Mouse (Mus musculus): ENCODE measurements at regions not wholly inside any gene's neighbourhood (a gene's known extent, or its start where the extent isn't known, plus 50 kb on each side); places are given as distances from the start of the nearest gene placed in this dataset.
A peak's percentile ranks its signal among the peaks of the same experiment; 100 is the strongest.

DNA sequence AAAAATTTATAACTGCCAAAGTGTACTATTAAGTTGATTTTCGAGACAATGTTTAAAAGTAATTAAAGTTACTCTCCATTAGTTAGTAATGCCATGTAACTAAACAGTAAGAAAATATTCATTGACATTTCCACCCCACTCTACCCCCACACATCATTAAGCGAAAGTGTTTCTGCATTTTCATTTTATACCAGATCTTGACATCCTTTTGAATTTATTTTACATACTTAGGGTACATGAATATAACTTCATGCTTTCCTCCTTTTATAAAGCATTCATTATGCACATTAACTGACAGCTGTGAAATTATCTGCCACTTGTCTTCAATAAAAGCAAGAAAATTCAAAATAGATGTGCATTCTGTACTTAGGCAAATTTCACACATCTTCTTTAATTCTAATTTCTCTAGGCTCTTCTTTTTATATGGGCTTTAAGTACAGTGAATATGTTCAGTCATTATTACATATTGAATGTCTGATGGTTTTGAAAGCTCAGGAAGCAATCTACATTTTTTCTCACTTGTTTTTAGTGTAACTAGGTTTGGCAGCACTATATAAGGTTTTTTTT, 526.5 kb downstream of the Epha5 start:
- H3K9me3 ChIP-seq (ENCODE audit: low read length) = no peaks in the 10 kb centered on the region
- no peaks in the 10 kb centered on the region for H3K4me1 ChIP-seq (ENCODE audit: insufficient read depth, low read length)
- no peak overlapping the region for H3K4me2 ChIP-seq (replicated peaks; ENCODE audit: low read depth, low read length)
- ATAC-seq (ENCODE audit: low FRiP score, low TSS enrichment) = no peak
- 72% methylated on average over 2 of the region's 2 CpGs for WGBS
- H3K27me3 ChIP-seq (ENCODE audit: insufficient read depth, low read length) = no peaks in the 10 kb centered on the region
- no peaks in the 10 kb centered on the region for H3K36me3 ChIP-seq (ENCODE audit: insufficient read depth, low read length)
- no peak overlapping the region for H3K9ac ChIP-seq (replicated peaks; ENCODE audit: low read length)
- no peak overlapping the region for H3K27ac ChIP-seq (ENCODE audit: low read length)
- H3K4me3 ChIP-seq (ENCODE audit: low read length) = no peak overlapping the region

DNA sequence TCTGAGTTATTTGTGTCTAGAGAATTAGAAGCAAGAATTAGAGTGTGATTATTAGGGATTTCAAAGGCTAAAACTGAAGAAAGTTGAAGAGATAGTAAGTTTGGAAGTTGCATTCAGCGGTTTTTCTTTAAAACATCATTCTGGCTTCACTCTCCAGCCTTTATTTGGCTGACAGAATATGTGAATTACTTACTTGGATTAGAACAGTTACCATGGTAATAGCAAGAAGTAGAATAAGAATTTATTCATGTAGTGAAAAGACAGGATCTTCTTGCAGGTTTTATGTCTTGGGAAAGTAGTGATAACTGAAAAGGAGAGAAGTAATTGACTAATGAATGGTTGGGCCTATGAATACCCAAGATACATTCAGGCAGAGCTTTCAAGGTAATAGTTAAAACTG, 517.1 kb upstream of the Tecrl start:
- WGBS = 81% methylated on average over 1 of the region's 1 CpGs
- no peak overlapping the region for H3K27ac ChIP-seq (ENCODE audit: low read length)
- no peak overlapping the region for H3K4me2 ChIP-seq (replicated peaks; ENCODE audit: low read depth, low read length)
- no peaks in the 10 kb centered on the region for H3K27me3 ChIP-seq (ENCODE audit: insufficient read depth, low read length)
- H3K36me3 ChIP-seq (ENCODE audit: insufficient read depth, low read length) = no peaks in the 10 kb centered on the region
- H3K9me3 ChIP-seq (ENCODE audit: low read length) = no peaks in the 10 kb centered on the region
- no peak overlapping the region for H3K4me3 ChIP-seq (ENCODE audit: low read length)
- H3K9ac ChIP-seq (replicated peaks; ENCODE audit: low read length) = no peak overlapping the region
- ATAC-seq (ENCODE audit: low FRiP score, low TSS enrichment) = no peak
- H3K4me1 ChIP-seq (ENCODE audit: insufficient read depth, low read length) = no peaks in the 10 kb centered on the region

DNA sequence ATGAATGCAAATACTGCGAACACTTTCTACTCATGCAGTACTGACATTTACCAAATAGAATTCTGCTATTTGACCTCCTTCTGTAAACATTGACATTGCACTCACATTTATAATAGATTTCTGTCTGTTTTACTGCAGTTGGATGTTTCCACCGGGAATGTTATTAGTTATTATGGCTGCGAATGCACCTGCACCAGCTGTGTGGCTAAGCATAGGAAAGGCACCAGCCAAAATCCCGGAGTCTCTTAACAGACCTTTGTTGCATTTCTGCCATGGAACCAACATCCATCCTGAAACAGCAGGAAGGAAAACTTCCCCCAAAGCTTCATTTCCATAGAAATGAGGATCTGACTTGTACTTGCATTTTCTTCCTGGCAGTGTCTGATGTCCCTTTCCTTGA, 513.4 kb upstream of the Tecrl start:
- no peak for ATAC-seq (ENCODE audit: low FRiP score, low TSS enrichment)
- no peaks in the 10 kb centered on the region for H3K36me3 ChIP-seq (ENCODE audit: insufficient read depth, low read length)
- 76% methylated on average over 4 of the region's 4 CpGs for WGBS
- no peak overlapping the region for H3K9ac ChIP-seq (replicated peaks; ENCODE audit: low read length)
- no peak overlapping the region for H3K27ac ChIP-seq (ENCODE audit: low read length)
- no peaks in the 10 kb centered on the region for H3K9me3 ChIP-seq (ENCODE audit: low read length)
- H3K4me1 ChIP-seq (ENCODE audit: insufficient read depth, low read length) = no peaks in the 10 kb centered on the region
- H3K4me3 ChIP-seq (ENCODE audit: low read length) = no peak overlapping the region
- no peak overlapping the region for H3K4me2 ChIP-seq (replicated peaks; ENCODE audit: low read depth, low read length)
- no peaks in the 10 kb centered on the region for H3K27me3 ChIP-seq (ENCODE audit: insufficient read depth, low read length)

DNA sequence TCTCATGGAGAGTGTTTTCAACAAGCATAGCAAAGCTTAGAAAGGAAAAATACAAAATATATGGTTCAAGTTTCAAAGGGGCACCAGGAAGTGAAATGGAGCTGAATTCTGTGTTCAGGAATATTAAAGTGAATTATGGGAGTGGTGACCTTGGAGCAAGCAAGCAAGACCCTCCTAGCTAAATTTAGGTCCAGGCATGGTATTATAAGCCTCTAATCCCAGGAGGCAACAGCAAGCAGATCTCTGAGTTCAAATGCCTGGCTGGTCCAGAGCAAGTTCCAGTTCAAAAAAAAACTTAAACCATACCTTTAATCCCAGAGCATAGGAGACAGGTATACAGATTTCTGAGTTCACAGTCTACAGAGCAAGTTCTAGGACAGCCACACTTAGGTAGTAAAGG, 506.7 kb upstream of the Tecrl start:
- H3K9me3 ChIP-seq (ENCODE audit: low read length) = no peaks in the 10 kb centered on the region
- H3K27me3 ChIP-seq (ENCODE audit: insufficient read depth, low read length) = no peaks in the 10 kb centered on the region
- ATAC-seq (ENCODE audit: low FRiP score, low TSS enrichment) = peak; percentile 57; the same call in 1 of the 2 replicates
- no peak overlapping the region for H3K27ac ChIP-seq (ENCODE audit: low read length)
- no peaks in the 10 kb centered on the region for H3K36me3 ChIP-seq (ENCODE audit: insufficient read depth, low read length)
- H3K9ac ChIP-seq (replicated peaks; ENCODE audit: low read length) = no peak overlapping the region
- no peak overlapping the region for H3K4me3 ChIP-seq (ENCODE audit: low read length)
- no peaks in the 10 kb centered on the region for H3K4me1 ChIP-seq (ENCODE audit: insufficient read depth, low read length)
- H3K4me2 ChIP-seq (replicated peaks; ENCODE audit: low read depth, low read length) = no peak overlapping the region

DNA sequence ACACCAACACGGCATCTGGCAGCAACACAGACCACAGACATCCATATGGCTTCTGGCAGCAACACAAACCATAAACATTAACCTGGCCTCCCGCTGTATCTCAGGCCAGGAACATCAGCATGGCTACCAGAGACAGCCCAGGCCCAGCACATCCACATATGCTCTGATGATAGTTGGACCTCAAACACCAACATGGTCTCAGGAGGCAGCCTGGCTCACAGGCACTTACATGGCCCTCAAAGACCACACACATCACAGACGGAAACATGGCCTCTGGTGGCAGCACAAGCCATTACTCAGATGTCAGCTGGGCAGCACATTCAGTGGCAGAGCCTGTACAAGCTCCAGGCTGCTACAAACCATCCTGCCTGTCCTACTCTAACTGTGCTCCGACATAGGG, 497.0 kb upstream of the Tecrl start:
- no peaks in the 10 kb centered on the region for H3K9me3 ChIP-seq (ENCODE audit: low read length)
- no peaks in the 10 kb centered on the region for H3K36me3 ChIP-seq (ENCODE audit: insufficient read depth, low read length)
- 65% methylated on average over 4 of the region's 4 CpGs for WGBS
- no peak overlapping the region for H3K4me2 ChIP-seq (replicated peaks; ENCODE audit: low read depth, low read length)
- no peak overlapping the region for H3K9ac ChIP-seq (replicated peaks; ENCODE audit: low read length)
- H3K4me1 ChIP-seq (ENCODE audit: insufficient read depth, low read length) = no peaks in the 10 kb centered on the region
- no peak overlapping the region for H3K4me3 ChIP-seq (ENCODE audit: low read length)
- H3K27ac ChIP-seq (ENCODE audit: low read length) = no peak overlapping the region
- ATAC-seq (ENCODE audit: low FRiP score, low TSS enrichment) = no peak
- H3K27me3 ChIP-seq (ENCODE audit: insufficient read depth, low read length) = no peaks in the 10 kb centered on the region

DNA sequence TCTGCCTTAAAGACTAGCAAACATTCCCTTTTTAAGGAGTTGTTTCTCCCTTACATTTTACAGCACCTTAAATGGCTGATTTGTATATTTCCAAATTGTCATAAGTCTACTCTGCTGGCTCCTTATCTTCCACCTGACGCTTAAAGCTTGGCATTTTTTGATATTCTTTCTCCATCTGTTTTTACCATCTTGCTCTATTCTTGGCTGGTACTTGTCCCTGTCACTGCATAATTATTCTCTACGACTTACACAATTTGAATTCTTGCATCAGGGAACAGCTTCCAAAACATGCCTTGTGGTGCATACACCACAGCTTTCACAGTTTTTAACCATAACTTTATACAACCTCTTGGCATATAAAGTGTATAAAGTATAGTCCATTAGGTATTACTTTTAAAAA, 471.6 kb upstream of the Tecrl start:
- no peak overlapping the region for H3K9ac ChIP-seq (replicated peaks; ENCODE audit: low read length)
- no peak overlapping the region for H3K4me2 ChIP-seq (replicated peaks; ENCODE audit: low read depth, low read length)
- no peaks in the 10 kb centered on the region for H3K27me3 ChIP-seq (ENCODE audit: insufficient read depth, low read length)
- no peak overlapping the region for H3K4me3 ChIP-seq (ENCODE audit: low read length)
- no peaks in the 10 kb centered on the region for H3K9me3 ChIP-seq (ENCODE audit: low read length)
- H3K36me3 ChIP-seq (ENCODE audit: insufficient read depth, low read length) = no peaks in the 10 kb centered on the region
- H3K27ac ChIP-seq (ENCODE audit: low read length) = no peak overlapping the region
- 91% methylated on average over 2 of the region's 2 CpGs for WGBS
- no peaks in the 10 kb centered on the region for H3K4me1 ChIP-seq (ENCODE audit: insufficient read depth, low read length)
- ATAC-seq (ENCODE audit: low FRiP score, low TSS enrichment) = no peak

DNA sequence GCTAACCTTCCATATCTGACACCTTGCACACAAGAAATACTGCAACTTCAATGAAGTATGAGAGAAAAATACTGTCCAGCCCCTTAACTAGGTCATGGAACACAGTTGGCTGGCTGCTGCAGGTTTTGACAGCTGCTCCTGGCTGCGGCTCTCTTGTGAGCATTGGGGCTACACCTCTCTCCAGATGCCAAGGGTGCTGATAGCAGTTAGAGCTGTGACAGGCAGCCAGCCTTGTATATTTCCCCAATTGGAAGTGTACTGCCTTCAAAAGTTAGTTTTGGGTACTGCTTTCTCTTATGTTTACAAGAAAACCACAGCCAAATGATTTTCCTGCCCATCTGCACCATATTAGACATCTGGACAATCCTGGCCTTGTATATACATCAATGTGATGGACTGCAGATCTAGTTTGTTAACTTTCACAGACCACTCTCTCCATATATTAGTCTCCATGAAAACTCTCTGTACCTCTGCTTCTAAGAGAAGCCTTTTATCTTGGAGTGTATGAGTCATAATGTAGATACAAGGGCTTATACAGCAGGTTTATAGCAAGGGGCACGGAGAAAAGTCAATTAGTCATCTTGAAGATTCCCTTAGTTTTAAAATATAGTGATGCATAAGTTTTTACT, 470.0 kb upstream of the Tecrl start:
- no peak overlapping the region for H3K27ac ChIP-seq (ENCODE audit: low read length)
- no peaks in the 10 kb centered on the region for H3K4me1 ChIP-seq (ENCODE audit: insufficient read depth, low read length)
- no peak overlapping the region for H3K4me3 ChIP-seq (ENCODE audit: low read length)
- no peaks in the 10 kb centered on the region for H3K36me3 ChIP-seq (ENCODE audit: insufficient read depth, low read length)
- 69% methylated on average over 2 of the region's 2 CpGs for WGBS
- H3K27me3 ChIP-seq (ENCODE audit: insufficient read depth, low read length) = no peaks in the 10 kb centered on the region
- no peak for ATAC-seq (ENCODE audit: low FRiP score, low TSS enrichment)
- H3K4me2 ChIP-seq (replicated peaks; ENCODE audit: low read depth, low read length) = no peak overlapping the region
- no peaks in the 10 kb centered on the region for H3K9me3 ChIP-seq (ENCODE audit: low read length)
- H3K9ac ChIP-seq (replicated peaks; ENCODE audit: low read length) = no peak overlapping the region

DNA sequence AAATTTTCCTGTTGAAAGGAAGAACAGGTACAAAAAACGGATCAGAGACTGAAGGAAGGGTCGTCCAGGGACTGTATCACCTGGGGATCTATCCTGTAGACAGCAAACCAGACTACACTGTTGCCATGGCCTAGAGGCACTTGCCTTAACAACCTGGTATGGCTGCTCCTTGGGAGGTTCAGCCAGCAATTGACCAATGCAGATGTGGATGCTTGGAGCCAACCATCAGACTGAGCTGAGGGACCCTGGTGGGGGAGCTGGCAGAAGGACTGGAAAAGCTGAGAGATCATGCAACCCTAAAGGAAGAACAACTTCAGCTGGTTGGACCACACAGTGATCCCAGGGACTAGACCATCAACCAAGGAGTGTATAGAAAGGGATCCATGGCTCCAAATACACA, 456.3 kb upstream of the Tecrl start:
- 74% methylated on average over 2 of the region's 2 CpGs for WGBS
- no peak for ATAC-seq (ENCODE audit: low FRiP score, low TSS enrichment)

DNA sequence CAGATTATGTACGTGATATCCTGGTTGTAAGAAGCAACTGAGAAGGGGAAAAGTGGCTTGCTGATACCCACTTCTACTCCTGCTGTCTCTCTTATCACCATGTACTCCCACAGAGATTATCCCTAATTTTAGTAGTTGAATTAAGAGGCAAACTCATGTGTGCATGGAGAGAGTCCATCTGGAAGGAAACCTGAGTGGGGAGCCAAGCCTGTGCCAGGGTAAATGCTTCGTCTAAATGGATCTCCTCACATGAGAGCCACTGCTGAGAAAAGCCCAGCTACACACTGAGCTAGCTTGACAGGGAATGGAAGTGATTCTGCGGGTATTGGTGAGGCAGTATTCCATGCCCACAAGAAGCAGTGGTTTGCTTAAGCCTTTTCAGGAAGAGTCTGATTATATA, 445.0 kb upstream of the Tecrl start:
- H3K9ac ChIP-seq (replicated peaks; ENCODE audit: low read length) = no peak overlapping the region
- no peaks in the 10 kb centered on the region for H3K36me3 ChIP-seq (ENCODE audit: insufficient read depth, low read length)
- no peaks in the 10 kb centered on the region for H3K9me3 ChIP-seq (ENCODE audit: low read length)
- H3K27ac ChIP-seq (ENCODE audit: low read length) = no peak overlapping the region
- no peak for ATAC-seq (ENCODE audit: low FRiP score, low TSS enrichment)
- 80% methylated on average over 3 of the region's 3 CpGs for WGBS
- no peak overlapping the region for H3K4me3 ChIP-seq (ENCODE audit: low read length)
- H3K27me3 ChIP-seq (ENCODE audit: insufficient read depth, low read length) = no peaks in the 10 kb centered on the region
- no peaks in the 10 kb centered on the region for H3K4me1 ChIP-seq (ENCODE audit: insufficient read depth, low read length)
- H3K4me2 ChIP-seq (replicated peaks; ENCODE audit: low read depth, low read length) = no peak overlapping the region

More for the DNA sequence above, 456.3 kb upstream of the Tecrl start:
- no peak overlapping the region for H3K4me3 ChIP-seq (ENCODE audit: low read length)
- H3K9me3 ChIP-seq (ENCODE audit: low read length) = no peaks in the 10 kb centered on the region
- no peak overlapping the region for H3K4me2 ChIP-seq (replicated peaks; ENCODE audit: low read depth, low read length)
- no peaks in the 10 kb centered on the region for H3K36me3 ChIP-seq (ENCODE audit: insufficient read depth, low read length)
- H3K9ac ChIP-seq (replicated peaks; ENCODE audit: low read length) = no peak overlapping the region
- no peak overlapping the region for H3K27ac ChIP-seq (ENCODE audit: low read length)
- no peaks in the 10 kb centered on the region for H3K27me3 ChIP-seq (ENCODE audit: insufficient read depth, low read length)
- H3K4me1 ChIP-seq (ENCODE audit: insufficient read depth, low read length) = no peaks in the 10 kb centered on the region

DNA sequence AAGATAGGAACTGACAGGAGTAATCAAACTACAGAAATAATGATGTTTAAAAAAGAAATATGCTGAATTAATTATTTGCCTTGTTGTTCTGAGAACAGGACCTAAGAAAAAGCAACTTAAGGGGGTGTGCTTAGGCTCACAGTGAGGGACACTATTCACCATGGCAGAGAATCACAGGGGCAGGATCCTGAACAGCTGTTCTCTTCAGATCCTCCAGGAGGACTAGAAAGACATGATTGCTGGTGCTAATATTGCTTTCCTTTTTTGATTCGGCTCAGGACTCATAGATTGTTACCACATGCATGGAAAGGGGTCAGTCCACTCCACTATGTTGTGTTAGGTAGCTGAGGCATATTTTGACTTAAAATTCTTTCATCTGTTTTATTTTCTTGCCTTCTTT, 425.4 kb upstream of the Tecrl start:
- H3K4me1 ChIP-seq (ENCODE audit: insufficient read depth, low read length) = no peaks in the 10 kb centered on the region

More for the DNA sequence above, 425.4 kb upstream of the Tecrl start:
- no peak for ATAC-seq (ENCODE audit: low FRiP score, low TSS enrichment)
- no peaks in the 10 kb centered on the region for H3K27me3 ChIP-seq (ENCODE audit: insufficient read depth, low read length)
- 35% methylated on average over 1 of the region's 1 CpGs for WGBS
- no peaks in the 10 kb centered on the region for H3K36me3 ChIP-seq (ENCODE audit: insufficient read depth, low read length)
- no peak overlapping the region for H3K27ac ChIP-seq (ENCODE audit: low read length)
- no peak overlapping the region for H3K4me2 ChIP-seq (replicated peaks; ENCODE audit: low read depth, low read length)
- H3K4me3 ChIP-seq (ENCODE audit: low read length) = no peak overlapping the region
- H3K9ac ChIP-seq (replicated peaks; ENCODE audit: low read length) = no peak overlapping the region
- no peaks in the 10 kb centered on the region for H3K9me3 ChIP-seq (ENCODE audit: low read length)
